Mouse (Mus musculus): Measurements from ENCODE around the gene 7530416G11Rik. TPM values are rescaled to one million over a fixed set of nuclear protein-coding genes. Genes with fewer than 3 reads are reported as not detected.

7530416G11Rik gene
- total and polyA plus RNA-seq, 2 experiments = not detected

GRCm38 (mm10) chr15:85479365-85479764, 23.7 kb downstream of the 7530416G11Rik start:
- Histone ChIP-seq H3K27me3 (ENCODE audit: control insufficient read depth, insufficient read depth, low read length) (no peaks in the 10 kb centered on the region), H3K27ac (replicated peaks; ENCODE audit: insufficient read depth, low read depth, low read length) (no peak overlapping the region), H3K4me3 (ENCODE audit: insufficient read depth, low read depth, low read length) (no peak overlapping the region), H3K4me1 (ENCODE audit: control insufficient read depth, insufficient read depth, low read length) (no peaks in the 10 kb centered on the region), H3K9ac (ENCODE audit: low read depth, low read length) (no peak overlapping the region), H3K36me3 (ENCODE audit: control insufficient read depth, insufficient read depth, low read length) (no peaks in the 10 kb centered on the region), H3K79me2 (ENCODE audit: control insufficient read depth, insufficient read depth, low read length) (no peaks in the 10 kb centered on the region)
- DNase-seq (ENCODE audit: extremely low read depth, low read depth, low spot score) = no peak
- 89% methylated on average over 12 of the region's 12 CpGs for WGBS
- TF ChIP-seq POLR2A (IDR thresholded peaks at IDR 0.05; ENCODE audit: extremely low read depth, insufficient read depth, low read length) (no peak), CTCF (IDR thresholded peaks at IDR 0.05; ENCODE audit: low read depth, low read length) (no peak)

GRCm38 (mm10) chr15:85477584-85477983, 25.4 kb downstream of the 7530416G11Rik start:
- WGBS = 10% methylated on average over 1 of the region's 1 CpGs
- H3K79me2 ChIP-seq (ENCODE audit: control insufficient read depth, insufficient read depth, low read length) = no peaks in the 10 kb centered on the region
- H3K27ac ChIP-seq (replicated peaks; ENCODE audit: insufficient read depth, low read depth, low read length) = no peak overlapping the region
- H3K4me1 ChIP-seq (ENCODE audit: control insufficient read depth, insufficient read depth, low read length) = no peaks in the 10 kb centered on the region
- no peaks in the 10 kb centered on the region for H3K36me3 ChIP-seq (ENCODE audit: control insufficient read depth, insufficient read depth, low read length)
- H3K9ac ChIP-seq (ENCODE audit: low read depth, low read length) = no peak overlapping the region
- H3K4me3 ChIP-seq (ENCODE audit: insufficient read depth, low read depth, low read length) = no peak overlapping the region
- DNase-seq (ENCODE audit: extremely low read depth, low read depth, low spot score) = peak; percentile 19
- TF ChIP-seq POLR2A (IDR thresholded peaks at IDR 0.05; ENCODE audit: extremely low read depth, insufficient read depth, low read length) (no peak), CTCF (IDR thresholded peaks at IDR 0.05; ENCODE audit: low read depth, low read length) (peak; percentile 80)
- H3K27me3 ChIP-seq (ENCODE audit: control insufficient read depth, insufficient read depth, low read length) = no peaks in the 10 kb centered on the region

GRCm38 (mm10) chr15:85474697-85475096, 28.3 kb downstream of the 7530416G11Rik start:
- H3K27ac ChIP-seq (replicated peaks; ENCODE audit: insufficient read depth, low read depth, low read length) = no peak overlapping the region
- H3K9ac ChIP-seq (ENCODE audit: low read depth, low read length) = no peak overlapping the region
- H3K4me3 ChIP-seq (ENCODE audit: insufficient read depth, low read depth, low read length) = no peak overlapping the region
- no peaks in the 10 kb centered on the region for H3K36me3 ChIP-seq (ENCODE audit: control insufficient read depth, insufficient read depth, low read length)
- no peak for DNase-seq (ENCODE audit: extremely low read depth, low read depth, low spot score)
- no peak for TF ChIP-seq POLR2A (IDR thresholded peaks at IDR 0.05; ENCODE audit: extremely low read depth, insufficient read depth, low read length)
- no peak for TF ChIP-seq CTCF (IDR thresholded peaks at IDR 0.05; ENCODE audit: low read depth, low read length)
- WGBS = 65% methylated on average over 3 of the region's 3 CpGs
- H3K27me3 ChIP-seq (ENCODE audit: control insufficient read depth, insufficient read depth, low read length) = no peaks in the 10 kb centered on the region
- no peaks in the 10 kb centered on the region for H3K4me1 ChIP-seq (ENCODE audit: control insufficient read depth, insufficient read depth, low read length)
- no peaks in the 10 kb centered on the region for H3K79me2 ChIP-seq (ENCODE audit: control insufficient read depth, insufficient read depth, low read length)

- TF ChIP-seq POLR2A (IDR thresholded peaks at IDR 0.05; ENCODE audit: extremely low read depth, insufficient read depth, low read length) = no peak
- TF ChIP-seq CTCF (IDR thresholded peaks at IDR 0.05; ENCODE audit: low read depth, low read length) = no peak
- Histone ChIP-seq H3K27me3 (ENCODE audit: control insufficient read depth, insufficient read depth, low read length) (no peaks in the 10 kb centered on the region), H3K9ac (ENCODE audit: low read depth, low read length) (no peak overlapping the region), H3K4me1 (ENCODE audit: control insufficient read depth, insufficient read depth, low read length) (no peaks in the 10 kb centered on the region), H3K79me2 (ENCODE audit: control insufficient read depth, insufficient read depth, low read length) (no peaks in the 10 kb centered on the region), H3K4me3 (ENCODE audit: insufficient read depth, low read depth, low read length) (no peak overlapping the region), H3K36me3 (ENCODE audit: control insufficient read depth, insufficient read depth, low read length) (peaks cover 13% of the 10 kb centered on the region; the same call in 1 of the 2 replicates), H3K27ac (replicated peaks; ENCODE audit: insufficient read depth, low read depth, low read length) (no peak overlapping the region)
- DNase-seq (ENCODE audit: extremely low read depth, low read depth, low spot score) = no peak
- WGBS = 34% methylated on average over 6 of the region's 6 CpGs
Observed at GRCm38 (mm10) chr15:85469401-85469800, 33.6 kb downstream of the 7530416G11Rik start.

- Histone ChIP-seq H3K9ac (ENCODE audit: low read depth, low read length) (no peak overlapping the region), H3K36me3 (ENCODE audit: control insufficient read depth, insufficient read depth, low read length) (peaks cover 31% of the 10 kb centered on the region), H3K4me3 (ENCODE audit: insufficient read depth, low read depth, low read length) (no peak overlapping the region), H3K79me2 (ENCODE audit: control insufficient read depth, insufficient read depth, low read length) (no peaks in the 10 kb centered on the region), H3K4me1 (ENCODE audit: control insufficient read depth, insufficient read depth, low read length) (no peaks in the 10 kb centered on the region), H3K27me3 (ENCODE audit: control insufficient read depth, insufficient read depth, low read length) (no peaks in the 10 kb centered on the region), H3K27ac (replicated peaks; ENCODE audit: insufficient read depth, low read depth, low read length) (no peak overlapping the region)
- 94% methylated on average over 5 of the region's 5 CpGs for WGBS
- TF ChIP-seq POLR2A (IDR thresholded peaks at IDR 0.05; ENCODE audit: extremely low read depth, insufficient read depth, low read length) (no peak), CTCF (IDR thresholded peaks at IDR 0.05; ENCODE audit: low read depth, low read length) (no peak)
- DNase-seq (ENCODE audit: extremely low read depth, low read depth, low spot score) = no peak
Observed at GRCm38 (mm10) chr15:85466456-85467067, 36.5 kb downstream of the 7530416G11Rik start.

GRCm38 (mm10) chr15:85464823-85465565, 38.0 kb downstream of the 7530416G11Rik start:
- no peak for DNase-seq (ENCODE audit: extremely low read depth, low read depth, low spot score)
- Histone ChIP-seq H3K79me2 (ENCODE audit: control insufficient read depth, insufficient read depth, low read length) (no peaks in the 10 kb centered on the region), H3K27ac (replicated peaks; ENCODE audit: insufficient read depth, low read depth, low read length) (no peak overlapping the region), H3K4me1 (ENCODE audit: control insufficient read depth, insufficient read depth, low read length) (no peaks in the 10 kb centered on the region), H3K36me3 (ENCODE audit: control insufficient read depth, insufficient read depth, low read length) (peaks cover 31% of the 10 kb centered on the region), H3K27me3 (ENCODE audit: control insufficient read depth, insufficient read depth, low read length) (no peaks in the 10 kb centered on the region), H3K4me3 (ENCODE audit: insufficient read depth, low read depth, low read length) (no peak overlapping the region), H3K9ac (ENCODE audit: low read depth, low read length) (no peak overlapping the region)
- 77% methylated on average over 10 of the region's 10 CpGs for WGBS
- TF ChIP-seq CTCF (IDR thresholded peaks at IDR 0.05; ENCODE audit: low read depth, low read length) = no peak
- no peak for TF ChIP-seq POLR2A (IDR thresholded peaks at IDR 0.05; ENCODE audit: extremely low read depth, insufficient read depth, low read length)

Measured in liver, adult 2 months (tissue).